Mouse (Mus musculus) heart, embryonic 11.5 days (tissue): ENCODE results near the gene Dnajb11. TPM values are rescaled to one million over a fixed set of nuclear protein-coding genes. Genes with fewer than 3 reads are reported as not detected.

Source experiments
- ATAC-seq: fragments of 200-750 bp; cut with Nextera tagmentation; replicated peaks from 2 replicates; pipeline ENCODE4 v1.8.0; 2017; ENCODE audit warnings: moderate library complexity; ENCODE audit not compliant: insufficient number of reproducible peaks, low FRiP score, low TSS enrichment
- H3K27ac ChIP-seq: fragments of 300-500 bp; sonication (generic); 2 replicates; pipeline ENCODE4 v1.5.1; 2014; ENCODE audit warnings: mild to moderate bottlenecking, low read depth, low read length
- H3K27me3 ChIP-seq: fragments of 300-500 bp; sonication (generic); 2 replicates; pipeline ENCODE4 v1.6.1; 2014; ENCODE audit warnings: mild to moderate bottlenecking, low read length, mixed read lengths; ENCODE audit not compliant: control insufficient read depth, insufficient read depth
- H3K36me3 ChIP-seq: fragments of 300-500 bp; sonication (generic); 2 replicates; pipeline ENCODE4 v1.6.1; 2014; ENCODE audit warnings: mild to moderate bottlenecking, low read length, moderate library complexity, mixed read lengths; ENCODE audit not compliant: control insufficient read depth, insufficient read depth
- H3K4me1 ChIP-seq: fragments of 300-500 bp; sonication (generic); 2 replicates; pipeline ENCODE4 v1.6.1; 2014; ENCODE audit warnings: low read length; ENCODE audit not compliant: control insufficient read depth, insufficient read depth
- H3K4me2 ChIP-seq: fragments of 300-500 bp; sonication (generic); 2 replicates; pipeline ENCODE4 v1.6.1; 2014; ENCODE audit warnings: mild to moderate bottlenecking, moderate library complexity
- H3K4me3 ChIP-seq: fragments of 300-500 bp; sonication (generic); 2 replicates; pipeline ENCODE4 v1.5.1; 2014; ENCODE audit warnings: low read depth, low read length
- H3K9ac ChIP-seq: fragments of 300-500 bp; sonication (generic); 2 replicates; pipeline ENCODE4 v1.6.1; 2014; ENCODE audit warnings: mild to moderate bottlenecking, low read depth, low read length, moderate library complexity
- H3K9me3 ChIP-seq: fragments of 300-500 bp; sonication (generic); replicated peaks from 2 replicates; pipeline ENCODE4 v1.6.1; 2016; ENCODE audit warnings: low read length; ENCODE audit not compliant: control insufficient read depth
- WGBS: fragments of 180-500 bp; shearing (Covaris S2); extraction: QIAGEN DNeasy Blood & Tissue Kit; methylation state at CpG from one replicate; pipeline ENCODE4 v1.1.7; 2014; ENCODE audit not compliant: insufficient replicate concordance; 5-methylcytosine and 5-hydroxymethylcytosine counted together
- polyA plus RNA-seq: library from polyadenylated mRNA; unstranded; fragments of >200 nt; fragmentation: Nextera tagmentation; extraction: Ambion mirVana; gene quantifications from 2 replicates; pipeline ENCODE4 v1.2.1, GENCODE M21; 2014

The Dnajb11 gene
- polyA plus RNA-seq, 1 experiment from 2014 or later = 130 TPM

GRCm38 (mm10) chr16:22877660-22878390 lies 20.2 kb downstream of the Dnajb11 start:
- Histone ChIP-seq H3K4me2 (no peak overlapping the region), H3K9me3 (no peaks in the 10 kb centered on the region), H3K4me1 (no peaks in the 10 kb centered on the region), H3K4me3 (no peak overlapping the region), H3K27ac (no peak overlapping the region), H3K36me3 (no peaks in the 10 kb centered on the region), H3K27me3 (no peaks in the 10 kb centered on the region), H3K9ac (no peak overlapping the region)
- 73% methylated on average over 11 of the region's 11 CpGs for WGBS
- no peak for ATAC-seq

- H3K27ac ChIP-seq = no peak overlapping the region
- no peaks in the 10 kb centered on the region for H3K4me1 ChIP-seq
- H3K4me3 ChIP-seq = no peak overlapping the region
- no peaks in the 10 kb centered on the region for H3K27me3 ChIP-seq
- no peak for ATAC-seq
- 71% methylated on average over 7 of the region's 7 CpGs for WGBS
- no peaks in the 10 kb centered on the region for H3K9me3 ChIP-seq
- H3K4me2 ChIP-seq = no peak overlapping the region
- no peak overlapping the region for H3K9ac ChIP-seq
- H3K36me3 ChIP-seq = no peaks in the 10 kb centered on the region
These were observed 21.1 kb downstream of the Dnajb11 start for GRCm38 (mm10) chr16:22878716-22879115.

GRCm38 (mm10) chr16:22879945-22880595 lies 22.4 kb downstream of the Dnajb11 start:
- no peaks in the 10 kb centered on the region for H3K4me1 ChIP-seq
- no peak overlapping the region for H3K9ac ChIP-seq
- no peak overlapping the region for H3K4me3 ChIP-seq
- H3K36me3 ChIP-seq = no peaks in the 10 kb centered on the region
- H3K27ac ChIP-seq = no peak overlapping the region
- WGBS = 70% methylated on average over 7 of the region's 7 CpGs
- no peak for ATAC-seq
- no peaks in the 10 kb centered on the region for H3K9me3 ChIP-seq
- no peak overlapping the region for H3K4me2 ChIP-seq
- no peaks in the 10 kb centered on the region for H3K27me3 ChIP-seq

- no peak for ATAC-seq
- Histone ChIP-seq H3K4me3 (no peak overlapping the region), H3K9me3 (no peaks in the 10 kb centered on the region), H3K27me3 (no peaks in the 10 kb centered on the region), H3K4me2 (no peak overlapping the region), H3K27ac (no peak overlapping the region), H3K4me1 (no peaks in the 10 kb centered on the region), H3K36me3 (no peaks in the 10 kb centered on the region), H3K9ac (no peak overlapping the region)
- 24% methylated on average over 6 of the region's 6 CpGs for WGBS
These were observed 23.3 kb downstream of the Dnajb11 start for GRCm38 (mm10) chr16:22880900-22881299.

- 49% methylated on average over 4 of the region's 4 CpGs for WGBS
- Histone ChIP-seq H3K27me3 (no peaks in the 10 kb centered on the region), H3K9ac (no peak overlapping the region), H3K4me2 (no peak overlapping the region), H3K4me1 (no peaks in the 10 kb centered on the region), H3K27ac (no peak overlapping the region), H3K9me3 (no peaks in the 10 kb centered on the region), H3K4me3 (no peak overlapping the region), H3K36me3 (no peaks in the 10 kb centered on the region)
- no peak for ATAC-seq
These were observed 23.8 kb downstream of the Dnajb11 start for GRCm38 (mm10) chr16:22881487-22881886.

GRCm38 (mm10) chr16:22883441-22883840 lies 25.8 kb downstream of the Dnajb11 start:
- Histone ChIP-seq H3K4me2 (no peak overlapping the region), H3K27ac (no peak overlapping the region), H3K9ac (no peak overlapping the region), H3K4me3 (no peak overlapping the region), H3K27me3 (no peaks in the 10 kb centered on the region), H3K4me1 (no peaks in the 10 kb centered on the region), H3K36me3 (no peaks in the 10 kb centered on the region), H3K9me3 (no peaks in the 10 kb centered on the region)
- 78% methylated on average over 5 of the region's 5 CpGs for WGBS
- ATAC-seq = no peak

GRCm38 (mm10) chr16:22885356-22885755 lies 27.7 kb downstream of the Dnajb11 start:
- H3K36me3 ChIP-seq = no peaks in the 10 kb centered on the region
- H3K9ac ChIP-seq = no peak overlapping the region
- H3K27me3 ChIP-seq = no peaks in the 10 kb centered on the region
- H3K4me2 ChIP-seq = no peak overlapping the region
- H3K9me3 ChIP-seq = no peaks in the 10 kb centered on the region
- no peak overlapping the region for H3K4me3 ChIP-seq
- no peak for ATAC-seq
- H3K4me1 ChIP-seq = no peaks in the 10 kb centered on the region
- WGBS = 32% methylated on average over 4 of the region's 4 CpGs
- no peak overlapping the region for H3K27ac ChIP-seq

GRCm38 (mm10) chr16:22886726-22887125 lies 29.1 kb downstream of the Dnajb11 start:
- Histone ChIP-seq H3K4me2 (no peak overlapping the region), H3K36me3 (no peaks in the 10 kb centered on the region), H3K9ac (no peak overlapping the region), H3K4me3 (no peak overlapping the region), H3K9me3 (no peaks in the 10 kb centered on the region), H3K4me1 (no peaks in the 10 kb centered on the region), H3K27me3 (no peaks in the 10 kb centered on the region), H3K27ac (no peak overlapping the region)
- no peak for ATAC-seq
- WGBS = 62% methylated on average over 3 of the region's 3 CpGs

GRCm38 (mm10) chr16:22888835-22889234 lies 31.2 kb downstream of the Dnajb11 start:
- H3K27ac ChIP-seq = no peak overlapping the region
- H3K4me2 ChIP-seq = no peak overlapping the region
- ATAC-seq = no peak
- H3K27me3 ChIP-seq = no peaks in the 10 kb centered on the region
- no peaks in the 10 kb centered on the region for H3K9me3 ChIP-seq
- no peak overlapping the region for H3K9ac ChIP-seq
- H3K4me3 ChIP-seq = no peak overlapping the region
- WGBS = 67% methylated on average over 4 of the region's 4 CpGs
- no peaks in the 10 kb centered on the region for H3K4me1 ChIP-seq
- H3K36me3 ChIP-seq = no peaks in the 10 kb centered on the region
